Mouse (Mus musculus) cerebellum, postnatal 25 days (tissue): Measurements from ENCODE around the gene Gdf9.

Experiments used
- DNase-seq, 2 experiments: peaks; one replicate each; pipeline ENCODE4 v3.0.0; 2021; ENCODE audit warnings: mixed read lengths in 2 of 2

The Gdf9 gene

GRCm38 (mm10) chr11:53446183-53446582 is 15.4 kb downstream of the Gdf9 start:
- DNase-seq = no peak

- DNase-seq = no peak
Observed at GRCm38 (mm10) chr11:53447996-53448395, 17.2 kb downstream of the Gdf9 start.

- peak; percentile 98 for DNase-seq
Observed at GRCm38 (mm10) chr11:53448529-53448928, 17.7 kb downstream of the Gdf9 start.

GRCm38 (mm10) chr11:53450070-53450705 is 19.4 kb downstream of the Gdf9 start:
- DNase-seq = peak in 1 of 2 experiments; percentile 43

GRCm38 (mm10) chr11:53451361-53451760 is 20.5 kb downstream of the Gdf9 start:
- no peak for DNase-seq

- DNase-seq = peak; percentile 72 to 77
Observed at GRCm38 (mm10) chr11:53452396-53452795, 21.6 kb downstream of the Gdf9 start.

GRCm38 (mm10) chr11:53453031-53453430 is 22.2 kb downstream of the Gdf9 start:
- no peak for DNase-seq

- peak; percentile 42 to 66 for DNase-seq
Observed at GRCm38 (mm10) chr11:53456474-53457371, 25.9 kb downstream of the Gdf9 start, which contains the start of the genes Gm10447 and Shroom1. Gene Gm10447 (minus strand): TSS chr11:53457110. Gene Shroom1 (plus strand): TSS chr11:53457205.

GRCm38 (mm10) chr11:53457372-53457954 is 26.6 kb downstream of the Gdf9 start:
- no peak for DNase-seq

GRCm38 (mm10) chr11:53458996-53459395 is 28.2 kb downstream of the Gdf9 start:
- no peak for DNase-seq

- DNase-seq = no peak
Observed at GRCm38 (mm10) chr11:53460192-53460591, 29.4 kb downstream of the Gdf9 start.

GRCm38 (mm10) chr11:53461727-53462126 is 30.9 kb downstream of the Gdf9 start:
- no peak for DNase-seq

GRCm38 (mm10) chr11:53463551-53464424 is 33.0 kb downstream of the Gdf9 start:
- peak in 1 of 2 experiments; percentile 45 for DNase-seq

GRCm38 (mm10) chr11:53466231-53466971 is 35.6 kb downstream of the Gdf9 start:
- DNase-seq = peak; percentile 94 to 95

- peak in 1 of 2 experiments; percentile 40 for DNase-seq
Observed at GRCm38 (mm10) chr11:53469294-53469967, 38.6 kb downstream of the Gdf9 start.

- DNase-seq = peak; percentile 94 to 97
Observed at GRCm38 (mm10) chr11:53469968-53470695, 39.3 kb downstream of the Gdf9 start, which contains the start of gene Gm9837. Gene Gm9837 (minus strand): TSS chr11:53470479.

GRCm38 (mm10) chr11:53472709-53473108 is 41.9 kb downstream of the Gdf9 start:
- DNase-seq = no peak

GRCm38 (mm10) chr11:53475620-53476019 is 44.8 kb downstream of the Gdf9 start:
- DNase-seq = no peak

- no peak for DNase-seq
Observed at GRCm38 (mm10) chr11:53477833-53478232, 47.0 kb downstream of the Gdf9 start.
